Mouse (Mus musculus) skeletal muscle tissue, adult 2 months (tissue): ENCODE data around the gene Tyw3.
A peak's percentile ranks its signal among the peaks of the same experiment; 100 is the strongest.
"Not testable (repeated sequence)": the region's sequence is repeated elsewhere in the genome, so short reads cannot be mapped to it uniquely, and the experiment has no call there.

Source experiments
- DNase-seq: peaks from one replicate; pipeline ENCODE4 v3.0.0-alpha.2; 2012; ENCODE audit warnings: low read depth, low spot score

Tyw3 gene

GRCm38 (mm10) chr3:154596934-154597554 is at the start of gene Tyw3:
Tyw3 (minus strand) TSS chr3:154597104.
- DNase-seq, result peak; percentile 92

- no peak for DNase-seq
Observed at GRCm38 (mm10) chr3:154633091-154633490, 36.2 kb upstream of the Tyw3 start.

- DNase-seq, result not testable (repeated sequence)
Observed at GRCm38 (mm10) chr3:154631281-154631680, 34.4 kb upstream of the Tyw3 start.

- no peak for DNase-seq
Observed at GRCm38 (mm10) chr3:154628284-154628683, 31.4 kb upstream of the Tyw3 start.

GRCm38 (mm10) chr3:154616106-154616505 is 19.2 kb upstream of the Tyw3 start:
- DNase-seq, result no peak

- no peak for DNase-seq
Observed at GRCm38 (mm10) chr3:154615304-154615703, 18.4 kb upstream of the Tyw3 start.

GRCm38 (mm10) chr3:154614771-154615170 is 17.9 kb upstream of the Tyw3 start:
- DNase-seq, result no peak

GRCm38 (mm10) chr3:154611888-154612287 is 15.0 kb upstream of the Tyw3 start:
- DNase-seq, result no peak

GRCm38 (mm10) chr3:154607896-154608295 is 11.0 kb upstream of the Tyw3 start:
- no peak for DNase-seq

GRCm38 (mm10) chr3:154604871-154605270 is 8.0 kb upstream of the Tyw3 start:
- DNase-seq, result no peak

- no peak for DNase-seq
Observed at GRCm38 (mm10) chr3:154602141-154602540, 5.2 kb upstream of the Tyw3 start.

- DNase-seq, result no peak
Observed at GRCm38 (mm10) chr3:154597561-154597960, 657 bp upstream of the Tyw3 start.

- peak; percentile 79 for DNase-seq
Observed at GRCm38 (mm10) chr3:154596488-154596933, 393 bp downstream of the Tyw3 start, which contains the start of gene Cryz. Cryz (plus strand) TSS chr3:154596711.

- no peak for DNase-seq
Observed at GRCm38 (mm10) chr3:154594156-154594555, 2.7 kb downstream of the Tyw3 start.

- no peak for DNase-seq
Observed at GRCm38 (mm10) chr3:154593596-154593995, 3.3 kb downstream of the Tyw3 start.

- no peak for DNase-seq
Observed at GRCm38 (mm10) chr3:154591621-154592020, 5.3 kb downstream of the Tyw3 start.

GRCm38 (mm10) chr3:154590971-154591370 is 5.9 kb downstream of the Tyw3 start:
- DNase-seq, result no peak

GRCm38 (mm10) chr3:154584351-154584750 is 12.6 kb downstream of the Tyw3 start:
- DNase-seq, result no peak

GRCm38 (mm10) chr3:154577895-154578294 is 19.0 kb downstream of the Tyw3 start:
- no peak for DNase-seq

- no peak for DNase-seq
Observed at GRCm38 (mm10) chr3:154573666-154574065, 23.2 kb downstream of the Tyw3 start.

GRCm38 (mm10) chr3:154572341-154572972 is 24.4 kb downstream of the Tyw3 start:
- DNase-seq, result peak; percentile 39

- no peak for DNase-seq
Observed at GRCm38 (mm10) chr3:154570786-154571185, 26.1 kb downstream of the Tyw3 start.

- DNase-seq, result no peak
Observed at GRCm38 (mm10) chr3:154570029-154570575, 26.8 kb downstream of the Tyw3 start.
